Mouse (Mus musculus): Measurements from ENCODE around the gene Calcrl.

Calcrl gene

GRCm38 (mm10) chr2:84316185-84316805 is 108.9 kb downstream of the Calcrl start:
- DNase-seq (ENCODE audit: low spot score), result no peak

GRCm38 (mm10) chr2:84296517-84296916 is 128.7 kb downstream of the Calcrl start:
- DNase-seq (ENCODE audit: low spot score), result no peak

GRCm38 (mm10) chr2:84295068-84295467 is 130.1 kb downstream of the Calcrl start:
- DNase-seq (ENCODE audit: low spot score), result no peak

GRCm38 (mm10) chr2:84294611-84295010 is 130.6 kb downstream of the Calcrl start:
- DNase-seq (ENCODE audit: low spot score), result no peak

- DNase-seq (ENCODE audit: low spot score), result peak; percentile 46
Measured at GRCm38 (mm10) chr2:84292351-84293000, 132.7 kb downstream of the Calcrl start.

- peak; percentile 21 for DNase-seq (ENCODE audit: low spot score)
Measured at GRCm38 (mm10) chr2:84288940-84289557, 136.2 kb downstream of the Calcrl start.
